Mouse (Mus musculus): ENCODE results near the gene Fam78a. TPM values are rescaled to one million over a fixed set of nuclear protein-coding genes. Genes with fewer than 3 reads are reported as not detected.

Gene Fam78a
- total RNA-seq, 1 experiment, result 4.1 TPM

- DNase-seq (ENCODE audit: low read depth, low spot score), result no peak
- Histone ChIP-seq H3K9me3 (ENCODE audit: control insufficient read depth, insufficient read depth, low read depth, low read length) (no peaks in the 10 kb centered on the region), H3K36me3 (ENCODE audit: control insufficient read depth, insufficient read depth, low read length, poor library complexity, severe bottlenecking) (no peaks in the 10 kb centered on the region), H3K4me3 (ENCODE audit: insufficient read depth in 1 of 2, low read depth in 1 of 2, low read length in 2 of 2, poor library complexity in 1 of 2, severe bottlenecking in 1 of 2) (no peak overlapping the region), H3K9ac (ENCODE audit: insufficient read depth, low read depth, low read length, poor library complexity, severe bottlenecking) (no peak overlapping the region; the same call in 1 of the 2 replicates), H3K27ac (ENCODE audit: insufficient read depth, low read depth, low read length, poor library complexity, severe bottlenecking) (peak overlapping the region; percentile 79; the same call in 1 of the 2 replicates), H3K4me1 (ENCODE audit: control insufficient read depth in 2 of 2, insufficient read depth in 2 of 2, low read length in 2 of 2, poor library complexity in 1 of 2) (peaks cover 18 to 37% of the 10 kb centered on the region in 2 experiments)
- TF ChIP-seq CHD2 (IDR thresholded peaks at IDR 0.05; ENCODE audit: low read depth, low read length), result no peak
- no peak for TF ChIP-seq MAFK (IDR thresholded peaks at IDR 0.05; ENCODE audit: insufficient read depth, low read depth, low read length)
- no peak for TF ChIP-seq ZC3H11A (IDR thresholded peaks at IDR 0.05; ENCODE audit: borderline replicate concordance, low read depth, low read length)
- no peak for TF ChIP-seq ZNF384 (IDR thresholded peaks at IDR 0.05; ENCODE audit: low read depth, low read length)
- TF ChIP-seq HCFC1 (IDR thresholded peaks at IDR 0.05; ENCODE audit: borderline replicate concordance, insufficient read depth, low read length), result no peak
- in situ Hi-C loops (cut with MboI; ENCODE audit: low sequenced_read_pairs in 2 of 2, unreplicated experiment in 2 of 2), result no loop called here
These were observed 6.9 kb downstream of the Fam78a start for GRCm38 (mm10) chr2:32077744-32078143.

- peak overlapping the region; percentile 34; the same call in 1 of the 2 replicates for H3K9ac ChIP-seq (ENCODE audit: insufficient read depth, low read depth, low read length, poor library complexity, severe bottlenecking)
- no peak overlapping the region for H3K4me3 ChIP-seq (ENCODE audit: insufficient read depth in 1 of 2, low read depth in 1 of 2, low read length in 2 of 2, poor library complexity in 1 of 2, severe bottlenecking in 1 of 2)
- no peak for DNase-seq (ENCODE audit: low read depth, low spot score)
- peaks cover 18 to 40% of the 10 kb centered on the region in 2 experiments for H3K4me1 ChIP-seq (ENCODE audit: control insufficient read depth in 2 of 2, insufficient read depth in 2 of 2, low read length in 2 of 2, poor library complexity in 1 of 2)
- in situ Hi-C loops (cut with MboI; ENCODE audit: low sequenced_read_pairs in 2 of 2, unreplicated experiment in 2 of 2), result no loop called here
- no peak overlapping the region for H3K27ac ChIP-seq (ENCODE audit: insufficient read depth, low read depth, low read length, poor library complexity, severe bottlenecking)
- H3K36me3 ChIP-seq (ENCODE audit: control insufficient read depth, insufficient read depth, low read length, poor library complexity, severe bottlenecking), result no peaks in the 10 kb centered on the region
- no peaks in the 10 kb centered on the region for H3K9me3 ChIP-seq (ENCODE audit: control insufficient read depth, insufficient read depth, low read depth, low read length)
- no peak for TF ChIP-seq ZNF384 (IDR thresholded peaks at IDR 0.05; ENCODE audit: low read depth, low read length)
These were observed 9.3 kb downstream of the Fam78a start for GRCm38 (mm10) chr2:32075368-32075767.

DNA sequence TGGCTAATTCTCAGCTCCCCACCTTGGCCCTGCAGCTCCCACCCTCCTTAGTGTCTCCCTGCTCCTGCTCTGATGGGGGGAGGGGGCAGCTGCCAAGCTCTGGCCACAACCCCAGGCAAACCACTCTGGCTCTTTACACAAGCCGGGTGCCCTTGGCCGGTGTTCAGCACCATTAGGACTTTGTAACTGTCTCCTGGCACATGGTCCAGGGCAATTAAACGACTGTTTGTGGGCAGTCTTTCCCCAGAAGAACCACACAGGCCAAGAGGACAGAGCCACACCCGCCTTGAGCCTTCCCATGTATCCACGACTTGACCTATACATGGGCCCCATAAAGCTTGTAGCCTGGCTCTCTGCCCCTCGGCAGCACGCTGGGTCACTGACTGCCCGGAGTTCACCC is 10.3 kb downstream of the Fam78a start:
- no peak overlapping the region; a peak in 1 of 4 replicates for H3K4me3 ChIP-seq (ENCODE audit: insufficient read depth in 1 of 2, low read depth in 1 of 2, low read length in 2 of 2, poor library complexity in 1 of 2, severe bottlenecking in 1 of 2)
- no peak overlapping the region for H3K27ac ChIP-seq (ENCODE audit: insufficient read depth, low read depth, low read length, poor library complexity, severe bottlenecking)
- H3K9ac ChIP-seq (ENCODE audit: insufficient read depth, low read depth, low read length, poor library complexity, severe bottlenecking), result peak overlapping the region; percentile 17; the same call in 1 of the 2 replicates
- no peaks in the 10 kb centered on the region for H3K9me3 ChIP-seq (ENCODE audit: control insufficient read depth, insufficient read depth, low read depth, low read length)
- DNase-seq (ENCODE audit: low read depth, low spot score), result no peak
- no peaks in the 10 kb centered on the region for H3K36me3 ChIP-seq (ENCODE audit: control insufficient read depth, insufficient read depth, low read length, poor library complexity, severe bottlenecking)
- in situ Hi-C loops (cut with MboI; ENCODE audit: low sequenced_read_pairs in 2 of 2, unreplicated experiment in 2 of 2), result no loop called here
- peaks cover 16 to 40% of the 10 kb centered on the region in 2 experiments for H3K4me1 ChIP-seq (ENCODE audit: control insufficient read depth in 2 of 2, insufficient read depth in 2 of 2, low read length in 2 of 2, poor library complexity in 1 of 2)
- TF ChIP-seq ZC3H11A (IDR thresholded peaks at IDR 0.05; ENCODE audit: borderline replicate concordance, low read depth, low read length) (no peak), ZNF384 (IDR thresholded peaks at IDR 0.05; ENCODE audit: low read depth, low read length) (no peak), CHD2 (IDR thresholded peaks at IDR 0.05; ENCODE audit: low read depth, low read length) (no peak), MAFK (IDR thresholded peaks at IDR 0.05; ENCODE audit: insufficient read depth, low read depth, low read length) (no peak), HCFC1 (IDR thresholded peaks at IDR 0.05; ENCODE audit: borderline replicate concordance, insufficient read depth, low read length) (no peak)

- H3K4me3 ChIP-seq (ENCODE audit: insufficient read depth in 1 of 2, low read depth in 1 of 2, low read length in 2 of 2, poor library complexity in 1 of 2, severe bottlenecking in 1 of 2), result no peak overlapping the region
- no peak overlapping the region for H3K9ac ChIP-seq (ENCODE audit: insufficient read depth, low read depth, low read length, poor library complexity, severe bottlenecking)
- DNase-seq (ENCODE audit: low read depth, low spot score), result no peak
- H3K36me3 ChIP-seq (ENCODE audit: control insufficient read depth, insufficient read depth, low read length, poor library complexity, severe bottlenecking), result no peaks in the 10 kb centered on the region
- H3K4me1 ChIP-seq (ENCODE audit: control insufficient read depth in 2 of 2, insufficient read depth in 2 of 2, low read length in 2 of 2, poor library complexity in 1 of 2), result peaks cover 13 to 34% of the 10 kb centered on the region in 2 experiments
- H3K9me3 ChIP-seq (ENCODE audit: control insufficient read depth, insufficient read depth, low read depth, low read length), result no peaks in the 10 kb centered on the region
- TF ChIP-seq ZNF384 (IDR thresholded peaks at IDR 0.05; ENCODE audit: low read depth, low read length), result no peak
- no peak for TF ChIP-seq ZC3H11A (IDR thresholded peaks at IDR 0.05; ENCODE audit: borderline replicate concordance, low read depth, low read length)
- no peak for TF ChIP-seq MAFK (IDR thresholded peaks at IDR 0.05; ENCODE audit: insufficient read depth, low read depth, low read length)
- TF ChIP-seq CHD2 (IDR thresholded peaks at IDR 0.05; ENCODE audit: low read depth, low read length), result no peak
- no peak for TF ChIP-seq HCFC1 (IDR thresholded peaks at IDR 0.05; ENCODE audit: borderline replicate concordance, insufficient read depth, low read length)
- in situ Hi-C loops (cut with MboI; ENCODE audit: low sequenced_read_pairs in 2 of 2, unreplicated experiment in 2 of 2), result no loop called here
- H3K27ac ChIP-seq (ENCODE audit: insufficient read depth, low read depth, low read length, poor library complexity, severe bottlenecking), result no peak overlapping the region
These were observed 13.9 kb downstream of the Fam78a start for GRCm38 (mm10) chr2:32070747-32071146.

All from ES-E14 (cell line).